Mouse (Mus musculus): ENCODE measurements around the gene Fbxl16. TPM values are rescaled to one million over a fixed set of nuclear protein-coding genes. Genes with fewer than 3 reads are reported as not detected.
"Not testable (repeated sequence)": the region's sequence is repeated elsewhere in the genome, so short reads cannot be mapped to it uniquely, and the experiment has no call there.

The Fbxl16 gene
- polyA plus RNA-seq, 1 experiment from 2014 or later, result 2.2 TPM

DNA sequence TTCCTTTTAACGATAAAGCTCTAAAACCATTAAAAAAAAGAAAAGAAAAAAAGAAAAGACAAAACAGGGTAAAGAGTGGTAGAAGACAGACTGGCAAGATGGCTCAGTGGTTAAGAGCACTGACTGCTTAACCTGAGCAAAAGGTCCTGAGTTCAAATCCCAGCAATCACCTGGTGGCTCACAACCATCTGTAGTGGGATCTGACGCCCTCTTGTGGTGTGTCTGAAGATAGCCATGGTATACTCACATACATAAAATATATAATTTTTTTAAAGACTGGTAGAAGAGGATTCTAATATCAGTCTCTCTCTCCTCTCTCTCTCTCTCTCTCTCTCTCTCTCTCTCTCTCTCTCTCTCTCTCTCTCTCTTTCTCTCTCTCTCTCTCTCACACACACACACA is 1.4 kb upstream of the Fbxl16 start:
- not testable (repeated sequence) for H3K9ac ChIP-seq (ENCODE audit: low read depth, low read length); H3K4me1 ChIP-seq (ENCODE audit: control insufficient read depth, insufficient read depth, low read length); H3K4me2 ChIP-seq (ENCODE audit: low read depth, low read length); ATAC-seq; H3K36me3 ChIP-seq (ENCODE audit: control insufficient read depth, insufficient read depth, low read length); H3K27ac ChIP-seq (ENCODE audit: low read length); H3K4me3 ChIP-seq (ENCODE audit: low read length); H3K9me3 ChIP-seq (ENCODE audit: control insufficient read depth, low read length)
- peaks cover 22% of the 10 kb centered on the region for H3K27me3 ChIP-seq (replicated peaks; ENCODE audit: control insufficient read depth, insufficient read depth, low read length)
- WGBS, result 45% methylated on average over 2 of the region's 2 CpGs

DNA sequence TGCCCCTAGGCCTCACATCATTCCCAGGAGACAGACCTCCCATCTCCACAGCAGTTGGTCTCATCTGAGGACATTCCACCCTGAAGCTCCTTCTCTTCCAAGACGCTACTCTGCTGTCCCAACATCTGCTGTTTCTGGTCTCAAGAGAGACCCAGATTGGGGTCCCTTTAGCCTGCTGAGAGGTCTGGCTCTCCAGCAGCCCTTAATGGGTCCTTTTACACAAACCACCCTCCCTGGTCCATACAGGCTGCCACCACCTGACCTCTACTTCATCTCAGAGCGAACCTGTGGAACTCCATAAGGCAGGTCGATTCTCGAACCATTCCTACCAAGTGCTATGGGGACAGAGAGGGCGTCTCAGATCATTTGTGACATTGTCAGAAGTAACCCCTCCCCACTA is 857 bp upstream of the Fbxl16 start:
- Histone ChIP-seq H3K4me3 (ENCODE audit: low read length) (peak overlapping the region; percentile 71; the same call in 1 of the 2 replicates), H3K4me1 (ENCODE audit: control insufficient read depth, insufficient read depth, low read length) (peaks cover 8% of the 10 kb centered on the region), H3K27ac (ENCODE audit: low read length) (no peak overlapping the region), H3K27me3 (replicated peaks; ENCODE audit: control insufficient read depth, insufficient read depth, low read length) (peaks cover 22% of the 10 kb centered on the region), H3K36me3 (ENCODE audit: control insufficient read depth, insufficient read depth, low read length) (no peaks in the 10 kb centered on the region), H3K4me2 (ENCODE audit: low read depth, low read length) (no peak overlapping the region), H3K9me3 (ENCODE audit: control insufficient read depth, low read length) (no peaks in the 10 kb centered on the region), H3K9ac (ENCODE audit: low read depth, low read length) (0 out of 2 replicates have a peak overlapping the region, but pooled peaks have one; percentile 64)
- no peak for ATAC-seq
- 44% methylated on average over 5 of the region's 5 CpGs for WGBS

- peak overlapping the region; percentile 96 for H3K4me2 ChIP-seq (ENCODE audit: low read depth, low read length)
- no peaks in the 10 kb centered on the region for H3K9me3 ChIP-seq (ENCODE audit: control insufficient read depth, low read length)
- H3K4me1 ChIP-seq (ENCODE audit: control insufficient read depth, insufficient read depth, low read length), result peaks cover 11% of the 10 kb centered on the region
- WGBS, result 13% methylated on average over 25 of the region's 25 CpGs
- H3K9ac ChIP-seq (ENCODE audit: low read depth, low read length), result peak overlapping the region; percentile 64
- ATAC-seq, result peak; percentile 19; the same call in 1 of the 2 replicates
- H3K36me3 ChIP-seq (ENCODE audit: control insufficient read depth, insufficient read depth, low read length), result no peaks in the 10 kb centered on the region
- peaks cover 22% of the 10 kb centered on the region for H3K27me3 ChIP-seq (replicated peaks; ENCODE audit: control insufficient read depth, insufficient read depth, low read length)
- no peak overlapping the region for H3K27ac ChIP-seq (ENCODE audit: low read length)
- H3K4me3 ChIP-seq (ENCODE audit: low read length), result peak overlapping the region; percentile 71
Observed at GRCm38 (mm10) chr17:25809606-25810340, 888 bp downstream of the Fbxl16 start.

DNA sequence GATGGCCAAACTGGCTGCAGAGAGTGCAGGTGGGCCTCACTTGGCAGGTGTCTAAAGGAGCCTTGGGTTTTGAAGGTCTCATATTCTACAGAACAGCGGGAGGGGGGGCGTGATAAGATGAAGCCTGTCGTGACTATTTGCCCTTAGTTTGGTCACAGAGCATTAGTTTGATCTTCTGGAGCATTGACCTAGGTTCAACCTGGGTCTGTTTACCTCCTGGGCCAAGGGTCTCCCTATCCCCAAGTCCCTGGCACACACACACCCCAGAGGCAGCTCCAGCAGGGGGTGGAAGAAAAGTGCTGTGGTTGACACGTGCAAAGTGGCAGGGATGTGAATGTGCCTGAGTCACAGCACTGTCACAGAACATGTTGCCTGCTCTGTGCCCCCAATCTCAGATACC is 2.0 kb downstream of the Fbxl16 start:
- H3K9me3 ChIP-seq (ENCODE audit: control insufficient read depth, low read length), result no peaks in the 10 kb centered on the region
- no peak overlapping the region for H3K9ac ChIP-seq (ENCODE audit: low read depth, low read length)
- no peaks in the 10 kb centered on the region for H3K36me3 ChIP-seq (ENCODE audit: control insufficient read depth, insufficient read depth, low read length)
- peaks cover 11% of the 10 kb centered on the region for H3K4me1 ChIP-seq (ENCODE audit: control insufficient read depth, insufficient read depth, low read length)
- H3K4me3 ChIP-seq (ENCODE audit: low read length), result no peak overlapping the region
- 67% methylated on average over 4 of the region's 4 CpGs for WGBS
- peaks cover 22% of the 10 kb centered on the region for H3K27me3 ChIP-seq (replicated peaks; ENCODE audit: control insufficient read depth, insufficient read depth, low read length)
- H3K4me2 ChIP-seq (ENCODE audit: low read depth, low read length), result no peak overlapping the region
- no peak overlapping the region for H3K27ac ChIP-seq (ENCODE audit: low read length)
- no peak for ATAC-seq

DNA sequence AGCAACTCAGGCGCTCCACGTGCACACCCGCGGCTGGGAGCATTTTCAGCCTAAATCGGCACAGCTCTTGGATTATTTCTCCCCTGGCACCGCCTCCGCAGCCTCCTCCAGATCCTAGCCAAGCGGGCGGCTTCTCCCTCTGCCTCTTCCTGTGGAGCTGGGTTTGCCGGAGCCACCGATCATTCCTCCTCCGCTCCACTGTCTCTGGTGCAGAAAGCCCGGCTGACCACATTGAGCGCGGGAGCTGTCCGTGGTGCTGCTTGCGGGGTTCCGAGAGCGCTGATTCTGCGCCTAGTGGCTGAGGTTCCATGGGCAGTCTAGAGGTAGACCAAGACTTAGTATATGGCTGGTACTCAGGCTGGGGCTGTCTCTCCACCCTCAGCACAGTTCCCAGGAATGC is 4.6 kb downstream of the Fbxl16 start:
- no peaks in the 10 kb centered on the region for H3K36me3 ChIP-seq (ENCODE audit: control insufficient read depth, insufficient read depth, low read length)
- ATAC-seq, result peak; percentile 39
- H3K27ac ChIP-seq (ENCODE audit: low read length), result no peak overlapping the region
- 2% methylated on average over 20 of the region's 20 CpGs for WGBS
- H3K4me1 ChIP-seq (ENCODE audit: control insufficient read depth, insufficient read depth, low read length), result peaks cover 9% of the 10 kb centered on the region
- H3K4me2 ChIP-seq (ENCODE audit: low read depth, low read length), result no peak overlapping the region
- no peaks in the 10 kb centered on the region for H3K9me3 ChIP-seq (ENCODE audit: control insufficient read depth, low read length)
- no peak overlapping the region for H3K4me3 ChIP-seq (ENCODE audit: low read length)
- H3K9ac ChIP-seq (ENCODE audit: low read depth, low read length), result no peak overlapping the region
- H3K27me3 ChIP-seq (replicated peaks; ENCODE audit: control insufficient read depth, insufficient read depth, low read length), result peaks cover 33% of the 10 kb centered on the region

DNA sequence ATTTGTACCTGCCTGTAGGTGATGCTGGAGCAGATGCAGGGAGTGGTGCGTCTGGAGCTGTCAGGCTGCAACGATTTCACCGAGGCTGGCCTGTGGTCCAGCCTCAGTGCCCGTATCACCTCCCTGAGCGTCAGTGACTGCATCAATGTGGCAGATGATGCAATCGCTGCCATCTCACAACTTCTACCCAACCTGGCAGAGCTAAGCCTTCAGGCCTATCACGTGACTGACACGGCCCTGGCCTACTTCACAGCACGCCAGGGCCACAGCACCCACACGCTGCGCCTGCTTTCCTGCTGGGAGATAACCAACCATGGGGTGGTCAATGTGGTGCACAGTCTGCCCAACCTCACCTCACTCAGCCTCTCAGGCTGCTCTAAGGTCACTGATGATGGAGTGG is 8.8 kb downstream of the Fbxl16 start:
- Histone ChIP-seq H3K27ac (ENCODE audit: low read length) (no peak overlapping the region), H3K9ac (ENCODE audit: low read depth, low read length) (no peak overlapping the region), H3K4me2 (ENCODE audit: low read depth, low read length) (no peak overlapping the region), H3K4me1 (ENCODE audit: control insufficient read depth, insufficient read depth, low read length) (peaks cover 6% of the 10 kb centered on the region; the same call in 1 of the 2 replicates), H3K9me3 (ENCODE audit: control insufficient read depth, low read length) (no peaks in the 10 kb centered on the region), H3K27me3 (replicated peaks; ENCODE audit: control insufficient read depth, insufficient read depth, low read length) (peaks cover 33% of the 10 kb centered on the region), H3K36me3 (ENCODE audit: control insufficient read depth, insufficient read depth, low read length) (no peaks in the 10 kb centered on the region), H3K4me3 (ENCODE audit: low read length) (no peak overlapping the region)
- 81% methylated on average over 11 of the region's 11 CpGs for WGBS
- ATAC-seq, result no peak

GRCm38 (mm10) chr17:25818851-25819780 is 10.2 kb downstream of the Fbxl16 start:
- H3K9ac ChIP-seq (ENCODE audit: low read depth, low read length), result no peak overlapping the region
- 7% methylated on average over 46 of the region's 46 CpGs for whole genome bisulfite sequencing
- no peaks in the 10 kb centered on the region for H3K9me3 ChIP-seq (ENCODE audit: control insufficient read depth, low read length)
- H3K4me2 ChIP-seq (ENCODE audit: low read depth, low read length), result peak overlapping the region; percentile 42
- no peaks in the 10 kb centered on the region for H3K36me3 ChIP-seq (ENCODE audit: control insufficient read depth, insufficient read depth, low read length)
- peak overlapping the region; percentile 21 for H3K4me3 ChIP-seq (ENCODE audit: low read length)
- H3K27ac ChIP-seq (ENCODE audit: low read length), result no peak overlapping the region
- peak; percentile 54 for ATAC-seq
- H3K27me3 ChIP-seq (replicated peaks; ENCODE audit: control insufficient read depth, insufficient read depth, low read length), result peaks cover 33% of the 10 kb centered on the region
- peaks cover 7% of the 10 kb centered on the region for H3K4me1 ChIP-seq (ENCODE audit: control insufficient read depth, insufficient read depth, low read length)

DNA sequence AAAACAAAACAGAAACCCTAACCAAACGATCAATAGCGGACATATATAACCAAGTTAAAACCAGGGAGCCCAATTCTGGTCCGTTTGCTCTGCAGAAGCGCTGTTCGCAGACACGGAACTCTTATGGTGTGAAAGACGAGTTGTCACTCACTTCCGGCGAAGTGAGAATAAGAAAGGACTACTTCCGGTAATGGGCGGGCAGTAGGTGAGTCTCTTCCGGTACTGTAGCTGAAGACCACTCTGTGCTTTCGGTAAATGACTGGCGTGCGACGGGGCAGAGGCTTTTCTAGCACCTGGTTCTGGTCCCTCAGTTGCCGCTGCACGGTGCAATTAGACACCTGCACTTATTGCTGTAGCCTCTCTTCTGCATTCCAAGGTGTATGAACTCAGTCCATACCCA is 14.6 kb downstream of the Fbxl16 start, which contains the start of gene Wdr24:
Gene Wdr24, plus strand, starts transcription at position 176 of the 400 bp plus-strand sequence.
- peak; percentile 50; the same call in 1 of the 2 replicates for ATAC-seq
- peak within 1 kb of the TSS; percentile 53 for H3K4me3 ChIP-seq (ENCODE audit: low read length)
- peak within 1 kb of the TSS; percentile 92 for H3K4me2 ChIP-seq (ENCODE audit: low read depth, low read length)
- peaks cover 23% of the 10 kb centered on the region for H3K27me3 ChIP-seq (replicated peaks; ENCODE audit: control insufficient read depth, insufficient read depth, low read length)
- no peaks in the 10 kb centered on the region for H3K9me3 ChIP-seq (ENCODE audit: control insufficient read depth, low read length)
- peak within 1 kb of the TSS; percentile 43 for H3K27ac ChIP-seq (ENCODE audit: low read length)
- peaks cover 24% of the 10 kb centered on the region for H3K4me1 ChIP-seq (ENCODE audit: control insufficient read depth, insufficient read depth, low read length)
- under 1% methylated on average over 18 of the region's 18 CpGs for WGBS
- H3K9ac ChIP-seq (ENCODE audit: low read depth, low read length), result peak within 1 kb of the TSS; percentile 73
- peaks cover 5% of the 10 kb centered on the region for H3K36me3 ChIP-seq (ENCODE audit: control insufficient read depth, insufficient read depth, low read length)

All from intestine, embryonic 16.5 days (tissue).